Mouse (Mus musculus): ENCODE results near the gene Tmem104.

Gene Tmem104

GRCm38 (mm10) chr11:115202316-115202715, 15.0 kb downstream of the Tmem104 start:
- peak; percentile 80 to 82 for DNase-seq

GRCm38 (mm10) chr11:115202756-115203155, 15.5 kb downstream of the Tmem104 start:
- DNase-seq, result no peak

- no peak for DNase-seq
Measured at GRCm38 (mm10) chr11:115208126-115208525, 20.8 kb downstream of the Tmem104 start.

- no peak for DNase-seq
Measured at GRCm38 (mm10) chr11:115208776-115209732, 21.8 kb downstream of the Tmem104 start.

- no peak for DNase-seq
Measured at GRCm38 (mm10) chr11:115209958-115210357, 22.7 kb downstream of the Tmem104 start.

- no peak for DNase-seq
Measured at GRCm38 (mm10) chr11:115212116-115212515, 24.8 kb downstream of the Tmem104 start.

- DNase-seq, result no peak
Measured at GRCm38 (mm10) chr11:115215123-115215522, 27.8 kb downstream of the Tmem104 start.

GRCm38 (mm10) chr11:115217439-115218410, 30.4 kb downstream of the Tmem104 start:
- no peak for DNase-seq

- DNase-seq, result no peak
Measured at GRCm38 (mm10) chr11:115219263-115219662, 32.0 kb downstream of the Tmem104 start.

- DNase-seq, result no peak
Measured at GRCm38 (mm10) chr11:115219685-115220084, 32.4 kb downstream of the Tmem104 start.

- no peak for DNase-seq
Measured at GRCm38 (mm10) chr11:115222077-115222476, 34.8 kb downstream of the Tmem104 start.

GRCm38 (mm10) chr11:115222570-115222969, 35.3 kb downstream of the Tmem104 start:
- DNase-seq, result no peak

GRCm38 (mm10) chr11:115223451-115223850, 36.2 kb downstream of the Tmem104 start:
- no peak for DNase-seq

GRCm38 (mm10) chr11:115223877-115224276, 36.6 kb downstream of the Tmem104 start:
- no peak for DNase-seq

- peak; percentile 79 for DNase-seq
Measured at GRCm38 (mm10) chr11:115224889-115225288, 37.6 kb downstream of the Tmem104 start.

GRCm38 (mm10) chr11:115225301-115225700, 38.0 kb downstream of the Tmem104 start:
- DNase-seq, result no peak

GRCm38 (mm10) chr11:115226811-115227491, 39.7 kb downstream of the Tmem104 start:
- peak; percentile 56 to 73 for DNase-seq

GRCm38 (mm10) chr11:115227640-115228039, 40.4 kb downstream of the Tmem104 start:
- DNase-seq, result no peak

- no peak for DNase-seq
Measured at GRCm38 (mm10) chr11:115228430-115228829, 41.1 kb downstream of the Tmem104 start.

- no peak for DNase-seq
Measured at GRCm38 (mm10) chr11:115229021-115229930, 42.0 kb downstream of the Tmem104 start.

GRCm38 (mm10) chr11:115231168-115231915, 44.1 kb downstream of the Tmem104 start:
- DNase-seq, result peak; percentile 77 to 84
